Mouse (Mus musculus) lung, embryonic 15.5 days (tissue): ENCODE data around the gene Tmem104. TPM values are rescaled to one million over a fixed set of nuclear protein-coding genes. Genes with fewer than 3 reads are reported as not detected.
A peak's percentile ranks its signal among the peaks of the same experiment; 100 is the strongest.

Experiments
- ATAC-seq: fragments of 200-750 bp; cut with Nextera tagmentation; 2 replicates; pipeline ENCODE4 v1.8.0; 2017; ENCODE audit warnings: moderate number of reproducible peaks, borderline replicate concordance; ENCODE audit not compliant: low FRiP score, low TSS enrichment; ENCODE audit errors: extremely low read depth
- H3K27ac ChIP-seq: fragments of 300-500 bp; sonication (generic); 2 replicates; pipeline ENCODE4 v1.5.1; 2015; ENCODE audit warnings: moderate library complexity, mild to moderate bottlenecking, inconsistent platforms
- H3K27me3 ChIP-seq: fragments of 300-500 bp; sonication (generic); 2 replicates; pipeline ENCODE4 v1.6.1; 2015; ENCODE audit warnings: inconsistent platforms
- H3K36me3 ChIP-seq: fragments of 300-500 bp; sonication (generic); 2 replicates; pipeline ENCODE4 v1.6.1; 2015; ENCODE audit warnings: inconsistent platforms
- H3K4me1 ChIP-seq: fragments of 300-500 bp; sonication (generic); 2 replicates; pipeline ENCODE4 v1.6.1; 2015; ENCODE audit warnings: inconsistent platforms
- H3K4me2 ChIP-seq: fragments of 300-500 bp; sonication (generic); 2 replicates; pipeline ENCODE4 v1.6.1; 2015; ENCODE audit warnings: inconsistent platforms, mild to moderate bottlenecking, moderate library complexity
- H3K4me3 ChIP-seq: fragments of 300-500 bp; sonication (generic); 2 replicates; pipeline ENCODE4 v1.5.1; 2015; ENCODE audit warnings: mild to moderate bottlenecking, inconsistent platforms
- H3K9ac ChIP-seq: fragments of 300-500 bp; sonication (generic); 2 replicates; pipeline ENCODE4 v1.6.1; 2015; ENCODE audit warnings: inconsistent platforms
- H3K9me3 ChIP-seq: fragments of 300-500 bp; sonication (generic); 2 replicates; pipeline ENCODE4 v1.6.1; 2016; ENCODE audit warnings: inconsistent platforms
- WGBS: fragments of 180-500 bp; shearing (Covaris S2); methylation state at CpG from one replicate; pipeline ENCODE4 v1.1.7; 2015; 5-methylcytosine and 5-hydroxymethylcytosine counted together
- polyA plus RNA-seq: library from polyadenylated mRNA; unstranded; fragments of >200 nt; fragmentation: Nextera tagmentation; extraction: Ambion mirVana; gene quantifications from 2 replicates; pipeline ENCODE4 v1.2.1, GENCODE M21; 2015

The Tmem104 gene
- polyA plus RNA-seq, 1 experiment from 2014 or later: 10.5 TPM

DNA sequence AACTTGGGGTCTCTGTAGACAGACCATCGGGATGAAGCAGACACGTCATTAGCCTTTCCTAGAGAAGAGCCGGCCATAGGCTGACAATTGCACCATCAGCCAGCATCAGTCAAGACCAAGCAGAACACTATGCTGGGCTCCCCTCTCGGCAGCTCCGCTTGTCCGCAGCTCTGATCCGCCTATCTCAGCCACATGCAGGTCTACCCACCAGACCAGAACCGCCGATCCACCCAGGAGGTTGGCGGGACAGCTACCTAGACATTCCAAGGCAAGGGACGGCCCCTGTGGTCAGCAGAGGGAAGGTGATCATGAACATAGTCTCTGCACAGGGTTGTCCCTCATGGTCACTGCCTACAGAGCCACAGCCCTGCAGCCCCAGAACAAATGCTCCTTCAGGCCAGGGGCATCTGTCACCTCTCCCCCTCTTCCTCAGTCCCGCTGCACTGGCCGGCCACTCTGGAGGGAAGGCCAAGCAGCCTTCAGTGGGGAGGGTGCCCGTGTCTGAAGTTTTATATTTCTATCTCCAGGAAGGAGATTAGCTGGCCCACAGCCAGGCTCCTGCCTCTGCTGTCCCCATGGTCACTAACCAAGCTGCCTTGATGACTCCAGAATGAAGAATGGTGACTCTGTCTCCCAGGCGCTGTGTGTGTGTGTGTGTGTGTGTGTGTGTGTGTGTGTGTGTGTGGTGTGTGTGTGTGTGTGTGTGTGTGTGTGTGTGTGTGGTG lies 47.2 kb downstream of the Tmem104 start:
- no peak overlapping the region for H3K4me2 ChIP-seq
- ATAC-seq: no peak
- no peak overlapping the region for H3K27ac ChIP-seq
- no peak overlapping the region for H3K9ac ChIP-seq
- H3K9me3 ChIP-seq: no peaks in the 10 kb centered on the region
- peaks cover 32% of the 10 kb centered on the region for H3K4me1 ChIP-seq
- 61% methylated on average over 15 of the region's 15 CpGs for WGBS
- H3K36me3 ChIP-seq: no peaks in the 10 kb centered on the region
- peaks cover 29% of the 10 kb centered on the region; the same call in 1 of the 2 replicates for H3K27me3 ChIP-seq
- H3K4me3 ChIP-seq: no peak overlapping the region

DNA sequence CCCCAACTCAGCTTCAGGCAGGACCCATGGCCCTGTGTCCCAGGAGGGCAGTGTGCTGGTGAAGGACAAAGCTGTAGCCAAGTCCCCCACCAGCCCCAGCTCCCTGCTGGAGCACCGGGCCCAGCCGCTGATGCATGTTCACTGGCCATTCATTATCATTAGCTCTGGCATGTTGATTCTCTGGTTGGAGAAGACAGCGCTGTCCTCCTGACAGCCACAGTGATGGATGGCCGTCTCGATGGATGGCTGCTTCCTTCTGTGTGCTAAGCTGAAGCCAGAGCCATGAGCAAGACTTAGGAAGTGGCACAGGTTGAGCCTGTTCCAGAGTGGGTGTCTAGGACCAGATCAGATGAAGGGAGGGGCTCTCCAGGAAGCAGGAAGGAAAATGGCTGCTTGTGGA lies 49.3 kb downstream of the Tmem104 start:
- H3K9ac ChIP-seq: no peak overlapping the region
- H3K4me2 ChIP-seq: no peak overlapping the region
- ATAC-seq: no peak
- no peaks in the 10 kb centered on the region for H3K9me3 ChIP-seq
- 16% methylated on average over 5 of the region's 5 CpGs for WGBS
- H3K36me3 ChIP-seq: no peaks in the 10 kb centered on the region
- H3K4me1 ChIP-seq: peaks cover 27% of the 10 kb centered on the region
- no peak overlapping the region for H3K4me3 ChIP-seq
- no peak overlapping the region for H3K27ac ChIP-seq
- peaks cover 35% of the 10 kb centered on the region; the same call in 1 of the 2 replicates for H3K27me3 ChIP-seq

DNA sequence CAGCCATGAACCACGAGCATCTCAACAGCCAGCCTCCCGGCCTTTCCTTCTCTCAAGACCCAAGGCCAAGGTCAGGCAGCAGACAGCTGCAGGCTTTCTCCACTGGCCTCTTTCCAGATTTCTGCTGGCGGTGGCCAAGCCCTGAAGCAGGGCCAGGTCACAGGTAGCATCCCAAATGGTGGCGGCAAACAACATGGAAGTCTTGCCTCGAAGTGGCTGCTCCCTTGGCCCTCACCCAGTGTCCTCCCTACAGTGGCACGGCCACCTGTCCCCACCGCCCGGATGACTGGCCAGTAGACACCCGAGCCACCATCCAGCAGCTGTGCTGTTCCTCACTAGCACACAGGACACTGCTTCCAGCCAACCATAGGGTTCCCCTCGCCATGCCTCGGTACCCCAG lies 54.1 kb downstream of the Tmem104 start:
- Histone ChIP-seq H3K4me1 (0 out of 2 replicates have a peak, but pooled peaks cover 3% of the 10 kb centered on the region), H3K4me2 (no peak overlapping the region), H3K27ac (no peak overlapping the region), H3K27me3 (peaks cover 22% of the 10 kb centered on the region), H3K9ac (no peak overlapping the region), H3K4me3 (no peak overlapping the region), H3K9me3 (no peaks in the 10 kb centered on the region), H3K36me3 (no peaks in the 10 kb centered on the region)
- WGBS: 78% methylated on average over 11 of the region's 11 CpGs
- no peak for ATAC-seq

DNA sequence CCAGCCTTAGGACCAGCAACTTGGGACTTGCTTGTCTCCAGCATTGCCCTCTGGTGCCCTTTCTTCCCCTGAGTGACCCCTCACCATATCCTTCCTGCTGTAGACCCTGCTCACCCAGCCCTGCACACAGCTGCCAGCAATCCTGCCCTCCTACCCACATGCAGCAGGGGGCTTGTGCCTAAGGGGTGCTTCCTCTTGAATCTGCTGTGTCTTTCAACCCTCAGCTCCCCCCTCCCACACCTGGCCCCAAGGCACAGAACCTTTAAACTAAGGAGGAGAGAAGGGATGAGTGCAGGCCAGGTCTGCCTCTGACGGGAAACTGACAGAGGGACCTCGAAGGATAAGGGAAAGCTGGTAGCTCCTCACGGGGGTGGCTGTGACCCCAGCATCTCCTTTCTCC lies 55.5 kb downstream of the Tmem104 start:
- H3K27me3 ChIP-seq: peaks cover 36% of the 10 kb centered on the region
- H3K4me1 ChIP-seq: no peaks in the 10 kb centered on the region
- H3K9ac ChIP-seq: no peak overlapping the region
- H3K4me3 ChIP-seq: no peak overlapping the region
- H3K4me2 ChIP-seq: no peak overlapping the region
- no peaks in the 10 kb centered on the region for H3K36me3 ChIP-seq
- ATAC-seq: no peak
- 55% methylated on average over 3 of the region's 3 CpGs for WGBS
- H3K9me3 ChIP-seq: no peaks in the 10 kb centered on the region
- no peak overlapping the region for H3K27ac ChIP-seq

DNA sequence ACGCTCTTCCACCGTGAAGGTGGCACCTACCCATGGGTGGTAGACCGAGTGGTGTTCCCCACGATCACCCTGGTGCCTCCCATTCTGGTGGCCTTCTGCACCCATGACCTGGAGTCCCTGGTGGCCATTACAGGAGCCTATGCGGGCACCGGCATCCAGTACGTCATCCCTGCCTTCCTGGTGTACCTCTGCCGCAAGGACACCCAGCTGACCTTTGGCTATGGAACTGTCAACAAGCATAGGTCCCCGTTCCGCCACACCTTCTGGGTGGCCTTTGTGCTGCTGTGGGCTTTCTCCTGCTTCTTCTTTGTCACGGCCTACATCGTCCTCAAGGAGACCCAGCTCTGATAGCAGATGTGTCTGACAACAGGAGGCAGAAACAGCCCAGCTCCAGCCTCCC lies 56.5 kb downstream of the Tmem104 start:
- ATAC-seq: no peak
- Histone ChIP-seq H3K4me2 (no peak overlapping the region), H3K4me1 (no peaks in the 10 kb centered on the region), H3K9ac (no peak overlapping the region), H3K36me3 (no peaks in the 10 kb centered on the region), H3K4me3 (no peak overlapping the region), H3K27ac (no peak overlapping the region), H3K27me3 (peaks cover 42% of the 10 kb centered on the region), H3K9me3 (no peaks in the 10 kb centered on the region)
- 83% methylated on average over 12 of the region's 12 CpGs for WGBS

DNA sequence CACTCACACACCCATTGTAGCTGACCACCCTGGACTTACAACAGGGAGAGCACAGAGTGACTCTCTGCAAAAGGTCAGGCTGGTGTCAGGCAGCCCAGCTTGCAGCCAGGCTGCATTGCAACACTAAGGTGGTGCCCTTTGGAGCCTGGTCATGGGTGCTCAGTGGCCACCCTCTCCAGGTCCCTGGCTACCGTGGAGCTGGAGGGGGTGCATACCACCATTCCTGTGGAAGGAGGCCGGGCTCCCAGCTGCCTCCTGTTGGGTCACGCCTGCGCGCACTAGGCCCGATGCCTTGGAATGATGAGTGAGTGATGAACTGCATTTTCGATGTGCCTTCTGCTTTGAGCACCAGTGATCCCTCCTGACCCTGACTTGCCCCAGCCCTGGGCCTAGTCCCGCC lies 57.6 kb downstream of the Tmem104 start:
- H3K36me3 ChIP-seq: no peaks in the 10 kb centered on the region
- WGBS: 63% methylated on average over 8 of the region's 8 CpGs
- H3K4me3 ChIP-seq: no peak overlapping the region
- H3K4me1 ChIP-seq: peaks cover 3% of the 10 kb centered on the region
- H3K9ac ChIP-seq: no peak overlapping the region
- H3K27ac ChIP-seq: no peak overlapping the region
- peak; percentile 23; the same call in 1 of the 2 replicates for ATAC-seq
- no peaks in the 10 kb centered on the region for H3K9me3 ChIP-seq
- H3K27me3 ChIP-seq: peaks cover 44% of the 10 kb centered on the region
- H3K4me2 ChIP-seq: no peak overlapping the region

DNA sequence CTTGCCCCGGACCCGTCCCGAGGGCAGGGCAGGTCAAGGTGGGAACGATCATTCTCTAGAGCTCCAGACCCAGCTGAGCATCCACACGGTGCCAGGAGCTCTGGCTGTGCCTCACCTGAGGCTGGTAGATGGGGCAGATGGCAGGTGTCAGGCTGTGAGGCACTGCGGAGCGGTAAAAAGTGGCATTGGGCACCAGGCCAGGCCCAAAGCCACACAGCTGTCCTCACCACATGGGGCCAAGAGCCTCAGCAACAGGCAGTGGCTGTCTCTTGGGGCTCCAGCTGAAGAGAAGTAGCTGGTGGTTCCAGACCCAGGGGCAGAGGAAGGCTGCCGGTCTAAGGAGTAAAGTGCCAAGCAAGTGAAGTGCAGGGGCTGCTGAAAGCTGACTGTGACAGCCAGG lies 59.1 kb downstream of the Tmem104 start:
- WGBS: 65% methylated on average over 8 of the region's 8 CpGs
- no peak overlapping the region for H3K4me3 ChIP-seq
- peaks cover 10% of the 10 kb centered on the region for H3K4me1 ChIP-seq
- H3K9me3 ChIP-seq: no peaks in the 10 kb centered on the region
- H3K4me2 ChIP-seq: no peak overlapping the region
- ATAC-seq: no peak
- H3K9ac ChIP-seq: no peak overlapping the region
- H3K36me3 ChIP-seq: no peaks in the 10 kb centered on the region
- H3K27me3 ChIP-seq: peaks cover 57% of the 10 kb centered on the region
- H3K27ac ChIP-seq: no peak overlapping the region

DNA sequence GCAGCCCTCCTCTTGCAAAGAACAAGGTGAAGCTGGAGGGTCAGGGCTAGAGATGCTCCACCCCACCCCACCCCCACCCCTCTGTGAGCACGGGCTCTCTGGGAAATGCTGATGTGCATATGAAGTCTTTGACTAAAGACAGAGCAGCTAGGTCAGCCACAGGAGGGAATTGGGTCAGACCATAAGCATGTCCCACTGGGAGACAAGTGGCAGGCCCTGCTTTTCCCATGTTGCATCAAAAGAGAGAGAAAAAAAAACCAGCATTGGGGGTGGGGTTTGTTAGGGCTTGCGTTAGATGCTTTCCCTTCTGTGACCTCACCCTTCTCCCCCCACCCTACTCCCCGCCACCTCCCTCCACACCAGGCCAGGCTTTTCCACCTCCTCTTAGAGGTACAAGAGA lies 60.0 kb downstream of the Tmem104 start:
- no peak for ATAC-seq
- Histone ChIP-seq H3K9me3 (no peaks in the 10 kb centered on the region), H3K4me2 (no peak overlapping the region), H3K27me3 (peaks cover 64% of the 10 kb centered on the region), H3K4me1 (peaks cover 10% of the 10 kb centered on the region), H3K36me3 (no peaks in the 10 kb centered on the region), H3K27ac (no peak overlapping the region), H3K9ac (no peak overlapping the region), H3K4me3 (no peak overlapping the region)
- 27% methylated on average over 3 of the region's 3 CpGs for whole genome bisulfite sequencing

DNA sequence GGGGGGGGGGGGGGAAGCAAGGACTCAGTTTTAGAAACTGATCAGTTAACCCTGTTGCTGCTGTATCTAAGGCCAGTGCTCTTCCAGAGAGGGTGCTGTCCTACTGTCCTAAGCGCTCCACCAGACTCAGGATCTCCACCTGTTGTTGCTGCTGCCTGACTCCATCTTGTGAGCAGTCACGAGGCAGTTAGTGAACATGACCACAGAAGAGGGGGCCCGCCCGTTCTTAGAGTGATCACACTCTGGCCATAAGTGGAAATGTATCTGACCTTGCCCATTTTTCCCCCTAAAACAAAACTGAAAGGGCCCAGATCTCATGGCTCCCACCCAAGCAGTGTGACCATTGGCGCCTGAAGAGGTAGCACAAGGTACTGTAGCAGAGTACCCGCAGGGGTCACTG lies 60.7 kb downstream of the Tmem104 start:
- H3K27ac ChIP-seq: no peak overlapping the region
- H3K9me3 ChIP-seq: no peaks in the 10 kb centered on the region
- H3K9ac ChIP-seq: no peak overlapping the region
- H3K4me3 ChIP-seq: no peak overlapping the region
- ATAC-seq: no peak
- H3K4me1 ChIP-seq: peaks cover 10% of the 10 kb centered on the region
- H3K36me3 ChIP-seq: no peaks in the 10 kb centered on the region
- H3K27me3 ChIP-seq: peaks cover 71% of the 10 kb centered on the region
- no peak overlapping the region for H3K4me2 ChIP-seq
- 54% methylated on average over 6 of the region's 6 CpGs for WGBS

DNA sequence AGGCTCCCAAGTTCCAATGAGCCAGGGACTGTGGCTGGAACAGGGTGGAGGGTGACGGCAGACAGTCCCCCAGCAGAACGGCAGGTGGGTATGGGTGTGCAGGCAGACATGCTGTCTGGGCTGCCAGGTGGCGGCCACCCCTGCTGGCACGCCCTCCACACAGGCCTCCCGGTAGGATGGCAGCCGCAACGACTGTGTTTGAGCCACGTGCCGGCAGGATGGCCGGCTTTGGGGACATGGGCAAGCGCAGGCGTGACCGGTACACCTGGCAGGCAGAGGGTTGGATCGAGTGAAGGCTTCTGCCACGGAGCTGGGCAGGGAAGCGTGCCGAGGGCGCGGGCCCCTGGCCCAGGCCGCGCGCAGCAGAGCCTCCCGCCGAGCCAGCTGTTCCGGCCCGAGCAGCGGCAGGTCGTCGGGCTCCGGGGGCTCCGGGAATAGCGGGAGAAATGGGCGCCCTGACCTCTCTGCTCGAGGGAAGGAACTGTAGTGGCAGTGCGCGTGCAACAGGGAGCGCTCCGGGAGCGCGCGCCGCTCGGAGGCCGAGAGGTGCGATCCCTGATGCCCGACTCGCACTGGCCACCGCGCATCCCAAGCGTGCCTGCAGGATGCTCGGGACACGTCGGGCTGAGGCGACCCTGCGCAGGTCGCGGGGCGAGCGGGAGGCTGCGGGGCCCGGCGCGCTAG lies 62.6 kb downstream of the Tmem104 start:
- peaks cover 10% of the 10 kb centered on the region for H3K4me1 ChIP-seq
- H3K9me3 ChIP-seq: no peaks in the 10 kb centered on the region
- H3K36me3 ChIP-seq: no peaks in the 10 kb centered on the region
- H3K27me3 ChIP-seq: peaks cover 88% of the 10 kb centered on the region
- ATAC-seq: no peak; the same call in 1 of the 2 replicates
- H3K4me3 ChIP-seq: peak overlapping the region; percentile 34
- no peak overlapping the region for H3K27ac ChIP-seq
- peak overlapping the region; percentile 59 for H3K4me2 ChIP-seq
- 3% methylated on average over 59 of the region's 63 CpGs for WGBS
- H3K9ac ChIP-seq: no peak overlapping the region

DNA sequence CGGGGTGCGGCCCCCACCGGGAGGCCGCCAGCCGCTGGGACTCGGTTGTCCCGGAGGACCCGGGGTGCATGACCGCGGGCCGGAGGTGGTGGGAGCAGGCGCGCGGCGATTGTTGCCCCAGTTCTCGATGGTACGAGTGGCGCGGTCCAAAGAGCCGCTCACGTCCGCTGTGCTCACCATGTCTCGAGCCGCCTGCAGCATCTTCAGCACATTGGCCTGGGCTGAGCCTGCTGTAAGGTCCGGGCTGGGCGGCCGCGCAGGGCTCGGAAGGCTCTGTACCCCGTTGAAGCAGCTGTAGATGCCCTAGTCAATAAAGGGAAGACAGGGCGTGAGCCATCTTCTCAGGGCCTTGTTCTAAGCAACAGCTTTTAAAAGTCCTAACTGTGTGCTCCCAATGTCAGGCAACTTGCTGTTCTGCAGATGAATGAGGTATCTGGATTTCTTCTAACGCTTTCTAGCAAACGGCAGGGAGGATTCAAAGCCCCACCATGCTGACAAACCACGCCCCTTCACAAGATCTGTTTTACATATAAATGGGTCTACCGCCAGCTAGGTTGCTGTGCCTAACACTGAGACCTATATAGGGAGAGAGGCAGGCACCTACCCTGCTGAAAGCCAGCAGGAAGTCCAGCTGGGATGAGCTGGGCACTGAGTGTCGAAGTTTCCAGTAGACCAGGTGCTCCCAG lies 63.3 kb downstream of the Tmem104 start:
- Histone ChIP-seq H3K9ac (no peak overlapping the region), H3K27ac (no peak overlapping the region), H3K4me1 (peaks cover 10% of the 10 kb centered on the region), H3K27me3 (peaks cover 95% of the 10 kb centered on the region), H3K4me2 (peak overlapping the region; percentile 59), H3K36me3 (no peaks in the 10 kb centered on the region), H3K9me3 (no peaks in the 10 kb centered on the region), H3K4me3 (peak overlapping the region; percentile 34)
- no peak for ATAC-seq
- WGBS: 2% methylated on average over 29 of the region's 36 CpGs

DNA sequence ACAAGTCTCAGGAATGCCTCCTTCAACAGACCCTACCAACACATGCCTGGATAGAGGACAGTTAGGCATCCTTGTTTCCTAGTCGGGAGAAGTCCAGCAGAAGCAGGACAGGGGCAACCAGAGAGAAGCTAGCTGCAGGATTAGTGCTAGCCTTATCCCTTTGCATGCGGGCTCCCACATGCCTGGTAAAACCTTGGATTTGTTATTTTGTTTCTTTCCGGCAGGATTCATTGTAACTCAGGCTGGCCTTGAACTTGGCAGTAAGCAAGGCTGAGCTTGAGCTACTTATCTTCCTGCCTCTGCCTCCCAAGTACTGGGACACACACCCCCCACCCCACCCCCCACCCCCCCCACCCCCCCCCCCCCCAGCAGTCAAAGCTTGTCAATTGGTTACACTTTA lies 64.0 kb downstream of the Tmem104 start:
- Histone ChIP-seq H3K27ac (no peak overlapping the region), H3K36me3 (no peaks in the 10 kb centered on the region), H3K9ac (no peak overlapping the region), H3K4me2 (no peak overlapping the region), H3K27me3 (peaks cover 96% of the 10 kb centered on the region), H3K4me1 (peaks cover 10% of the 10 kb centered on the region), H3K9me3 (no peaks in the 10 kb centered on the region), H3K4me3 (no peak overlapping the region)
- no peak for ATAC-seq
- WGBS: 56% methylated on average over 3 of the region's 3 CpGs
